Mouse (Mus musculus) left cerebral cortex, adult 9 months (tissue): Measurements from ENCODE around the gene Dcaf6.

ENCODE experiments used
- DNase-seq, 2 experiments: peaks; one replicate each; pipeline ENCODE4 v3.0.0; 2022; ENCODE audit warnings: low spot score in 2 of 2

Gene Dcaf6

GRCm38 (mm10) chr1:165321393-165321861 is 138.8 kb downstream of the Dcaf6 start:
- no peak for DNase-seq

DNA sequence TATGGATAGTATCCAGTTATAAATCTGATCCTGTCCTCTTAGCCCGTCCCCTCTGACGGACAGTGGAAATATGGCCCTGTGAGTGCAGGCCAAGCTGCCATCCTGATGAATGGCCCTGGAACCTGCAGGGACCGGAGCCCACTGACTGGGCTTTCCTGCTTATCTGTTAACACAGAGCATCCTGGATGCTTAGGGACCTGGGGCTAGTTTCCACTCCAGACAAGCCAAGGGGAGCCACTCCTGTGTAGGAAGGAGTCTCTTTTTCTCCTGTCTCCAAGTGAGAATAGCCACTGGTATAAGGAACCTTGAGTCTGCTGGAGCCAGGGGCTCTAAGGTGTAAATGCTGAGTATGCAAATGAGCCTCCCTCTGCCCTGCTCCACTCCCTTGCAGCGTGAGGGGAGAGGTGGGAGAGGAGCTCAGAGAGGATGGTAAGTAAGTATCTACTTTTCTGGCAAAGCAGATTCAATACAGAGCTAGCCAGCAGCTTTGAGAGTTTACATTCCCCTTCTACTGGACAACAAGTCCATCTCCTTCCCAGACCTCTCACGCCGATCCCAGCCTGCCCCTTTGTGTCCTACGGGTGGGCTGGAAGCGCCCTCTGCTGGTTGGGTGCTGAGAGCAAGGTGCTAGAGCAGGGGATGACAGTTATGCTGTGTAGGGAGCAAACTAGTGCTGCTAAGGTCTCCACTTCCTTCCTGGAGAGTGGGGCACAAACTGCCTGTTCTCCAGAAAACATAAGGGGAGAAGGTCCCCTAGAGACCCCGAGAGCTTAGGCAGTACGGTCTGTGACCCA is 139.9 kb downstream of the Dcaf6 start:
- peak in 1 of 2 experiments; percentile 74 for DNase-seq

GRCm38 (mm10) chr1:165316361-165316760 is 143.9 kb downstream of the Dcaf6 start:
- no peak for DNase-seq

DNA sequence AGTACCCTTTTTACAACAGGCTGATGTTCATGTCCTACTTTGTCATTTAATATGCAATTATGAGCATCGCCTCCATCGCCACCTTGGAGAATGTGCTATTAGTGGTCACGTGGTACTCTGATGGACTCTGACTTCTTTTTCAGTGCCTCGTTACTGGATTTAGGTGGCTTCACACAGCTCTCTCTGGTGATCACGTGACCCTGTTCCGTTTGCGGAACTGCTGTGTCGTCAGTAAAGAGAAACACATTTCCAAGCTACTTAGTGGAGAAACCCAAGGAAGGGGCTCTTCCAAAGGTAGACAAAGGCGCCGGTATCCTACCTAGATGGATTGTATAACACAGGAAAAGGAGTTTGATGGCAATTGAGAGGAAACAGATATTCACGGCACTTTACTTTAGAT is 152.1 kb downstream of the Dcaf6 start:
- DNase-seq, result no peak

DNA sequence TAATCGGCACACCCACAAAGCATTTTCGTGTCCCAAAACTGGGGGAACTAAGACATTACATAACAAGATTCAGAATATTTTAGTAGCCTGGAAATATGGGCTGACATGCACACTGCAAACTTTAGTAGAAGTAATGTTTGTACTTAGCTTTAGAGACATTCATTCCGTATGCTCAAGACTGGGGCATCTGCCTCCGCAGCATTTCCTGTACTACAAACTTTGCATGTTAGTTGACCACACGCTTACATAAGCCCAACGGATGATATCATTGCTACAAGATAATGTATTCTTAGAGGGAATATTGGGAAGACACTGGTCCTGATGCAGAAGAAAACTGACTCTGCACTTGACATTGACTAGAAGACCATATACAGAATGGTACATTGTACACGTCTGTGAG is 155.9 kb downstream of the Dcaf6 start:
- DNase-seq, result peak in 1 of 2 experiments; percentile 37

GRCm38 (mm10) chr1:165303209-165303608 is 157.1 kb downstream of the Dcaf6 start:
- no peak for DNase-seq

DNA sequence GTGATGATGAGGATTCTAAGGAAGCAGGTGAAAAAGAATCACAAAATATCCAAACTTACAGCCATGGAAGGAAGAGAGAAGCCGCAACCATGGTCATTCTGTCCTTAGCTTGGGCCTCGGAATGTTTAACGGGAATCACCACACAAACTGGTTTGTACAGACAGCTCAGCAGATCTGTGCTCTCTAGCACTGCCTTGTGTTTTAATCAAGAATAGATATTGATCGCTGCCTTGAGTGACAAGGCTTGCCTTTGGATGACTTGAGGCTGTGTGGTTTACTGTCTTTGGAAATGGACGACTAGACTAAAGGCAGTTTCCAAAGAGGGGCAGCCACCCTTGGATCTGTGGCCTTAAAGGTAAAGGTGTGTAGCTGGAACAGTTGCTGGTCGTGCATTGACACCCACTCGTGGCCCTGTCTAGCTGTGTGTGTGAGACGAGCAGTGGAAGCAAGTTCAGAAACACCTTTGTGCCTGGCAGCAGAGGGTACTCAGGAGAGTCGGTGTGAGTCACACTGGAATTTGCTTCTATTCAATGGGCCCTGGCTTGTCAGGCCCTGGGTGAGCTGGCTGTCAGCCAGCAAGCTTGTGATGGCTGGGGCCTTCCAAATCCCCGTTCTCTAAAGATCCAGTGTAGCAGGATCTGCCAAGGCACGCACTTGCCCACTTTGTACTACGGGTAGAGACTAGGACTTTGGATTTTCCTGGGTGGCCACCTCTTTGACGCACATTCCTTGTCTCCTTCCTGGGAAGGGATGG is 157.6 kb downstream of the Dcaf6 start:
- peak in 1 of 2 experiments; percentile 39 for DNase-seq

GRCm38 (mm10) chr1:165301567-165301966 is 158.7 kb downstream of the Dcaf6 start:
- DNase-seq, result no peak

- DNase-seq, result no peak
Measured at GRCm38 (mm10) chr1:165301108-165301507, 159.2 kb downstream of the Dcaf6 start.

- DNase-seq, result no peak
Measured at GRCm38 (mm10) chr1:165295489-165295888, 164.8 kb downstream of the Dcaf6 start, which contains the start of gene Gpr161. TSS of gene Gpr161 (plus strand) at chr1:165295789.

- DNase-seq, result no peak
Measured at GRCm38 (mm10) chr1:165291606-165292005, 168.7 kb downstream of the Dcaf6 start.

DNA sequence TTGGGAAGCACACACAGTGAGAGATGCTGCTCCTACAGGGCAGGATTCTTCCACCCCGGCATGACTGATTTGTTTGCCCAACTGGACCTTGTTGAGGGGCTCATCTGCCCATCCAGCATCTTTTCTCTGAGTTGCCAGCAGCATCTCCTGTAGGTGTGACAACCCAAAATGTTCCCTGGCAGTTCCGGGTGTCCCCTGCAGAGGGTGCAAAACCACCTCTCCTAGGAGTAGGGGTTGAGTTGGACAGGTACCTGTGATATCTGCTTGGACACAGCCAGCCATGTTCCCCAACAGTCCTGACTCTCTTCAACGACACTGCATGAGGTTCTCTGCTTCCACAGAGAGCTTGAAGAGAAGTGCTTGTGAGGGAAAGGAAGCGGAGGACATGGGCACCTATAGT is 170.4 kb downstream of the Dcaf6 start:
- no peak for DNase-seq

- DNase-seq, result no peak
Measured at GRCm38 (mm10) chr1:165288165-165288564, 172.1 kb downstream of the Dcaf6 start.

DNA sequence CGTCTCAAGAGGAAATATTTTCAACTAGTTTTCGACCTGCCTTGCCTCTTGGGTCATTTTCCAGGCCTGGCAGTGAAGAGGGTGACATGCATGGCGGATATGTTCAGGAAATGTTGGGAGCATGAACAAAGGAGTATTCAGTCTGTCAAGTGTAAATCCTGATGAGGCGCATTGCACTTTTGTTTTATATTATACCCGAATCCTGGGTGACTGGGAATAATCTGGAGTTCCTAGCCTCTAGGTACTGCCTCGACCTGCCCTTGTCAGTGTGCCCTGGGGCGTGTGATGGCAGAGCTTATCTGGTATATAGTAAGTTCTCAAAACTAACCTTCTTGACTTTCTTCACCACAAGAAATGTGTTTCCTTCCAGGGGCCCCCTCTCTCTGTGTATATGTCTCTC is 176.2 kb downstream of the Dcaf6 start:
- DNase-seq, result no peak

- DNase-seq, result no peak
Measured at GRCm38 (mm10) chr1:165282967-165283345, 177.3 kb downstream of the Dcaf6 start.

- no peak for DNase-seq
Measured at GRCm38 (mm10) chr1:165282222-165282966, 177.9 kb downstream of the Dcaf6 start.

- DNase-seq, result no peak
Measured at GRCm38 (mm10) chr1:165281351-165282221, 178.7 kb downstream of the Dcaf6 start.

DNA sequence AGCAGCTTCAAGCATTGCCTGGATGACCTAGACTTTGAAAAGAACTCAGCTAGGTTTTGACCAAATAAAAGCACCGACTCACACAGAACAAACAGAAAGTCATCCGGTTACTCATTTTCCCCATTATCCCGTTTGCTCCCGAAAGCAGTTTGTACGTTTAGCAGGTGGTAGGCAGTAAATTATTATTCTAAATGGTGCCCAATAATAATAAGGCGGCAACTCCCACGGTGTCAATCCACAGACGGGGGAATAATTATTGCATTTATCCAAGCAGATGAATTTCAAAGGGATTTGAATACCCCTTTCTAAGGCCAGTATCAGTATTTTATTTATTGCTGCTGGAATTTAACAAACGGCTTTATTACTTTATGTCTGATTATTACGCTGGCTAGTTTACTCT is 179.5 kb downstream of the Dcaf6 start:
- DNase-seq, result no peak
